Mouse (Mus musculus): ENCODE results near the gene Tspan4. TPM values are rescaled to one million over a fixed set of nuclear protein-coding genes. Genes with fewer than 3 reads are reported as not detected.

The Tspan4 gene
- total RNA-seq (2023): 2.2 TPM

DNA sequence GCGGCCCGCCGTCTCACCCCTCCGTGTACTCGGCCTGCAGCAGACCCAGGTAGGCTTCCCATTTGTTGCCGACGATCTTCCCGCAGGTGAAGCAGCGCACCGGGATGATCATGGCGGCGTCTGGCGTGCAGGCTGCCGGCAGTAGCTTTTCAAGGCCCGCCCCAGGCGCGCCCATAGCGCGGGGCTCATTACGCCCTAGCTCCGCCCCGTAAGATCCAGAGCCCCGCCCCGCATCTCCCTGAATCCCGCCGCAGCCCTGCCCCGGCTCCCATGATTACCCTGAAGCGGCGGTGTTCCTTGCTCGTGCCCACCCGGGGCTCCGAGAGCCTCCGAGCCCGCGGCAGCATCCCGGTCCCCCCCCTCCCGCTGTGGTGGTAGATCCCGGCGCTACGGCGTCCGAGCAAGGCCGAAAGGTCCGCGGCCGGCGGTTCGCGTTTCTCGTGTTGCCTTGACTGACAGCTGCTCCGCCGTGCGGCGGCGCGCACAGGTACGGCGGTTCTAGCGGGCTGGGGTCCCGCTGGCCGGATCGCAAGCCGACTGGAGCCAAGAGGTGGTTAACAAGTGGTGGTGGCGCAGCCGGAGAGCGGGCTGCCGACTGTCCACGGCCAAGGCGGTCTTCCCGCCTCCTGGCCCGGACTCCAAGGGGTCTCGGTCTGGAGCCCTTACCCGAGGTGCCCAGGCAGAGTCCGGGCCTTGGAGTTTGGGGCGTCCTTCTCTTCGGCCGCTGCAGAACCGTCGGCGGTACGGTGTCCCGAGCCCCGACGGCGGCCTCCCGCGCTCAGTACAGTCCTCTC is at the start of gene Tspan4, which contains the start of gene Polr2l:
Gene Tspan4 (plus strand): TSS at position 230 of the 794 bp plus-strand sequence.
Gene Polr2l (minus strand): TSS at position 122 of the 794 bp plus-strand sequence.

DNA sequence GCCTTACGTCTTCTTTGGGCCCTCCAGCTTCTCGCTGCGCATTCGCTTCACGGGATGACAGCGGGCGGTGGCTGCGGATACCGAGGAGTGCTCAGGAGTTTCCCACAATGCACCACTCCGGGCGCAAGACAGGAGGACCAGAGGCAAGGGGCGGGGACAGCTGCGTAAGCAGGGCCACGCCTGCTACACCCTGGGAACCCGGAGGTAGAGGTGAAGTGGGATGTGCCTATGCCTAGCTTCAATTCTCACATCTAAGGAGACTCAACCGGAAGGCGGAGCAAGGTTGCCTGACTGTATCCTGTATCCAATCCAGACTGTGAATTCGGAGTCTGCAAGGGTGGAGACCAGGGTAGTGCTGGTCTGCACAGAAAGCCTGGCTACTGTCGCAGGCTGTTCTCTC is 45.7 kb upstream of the Tspan4 start, which contains the start of gene Cend1:
Gene Cend1 (minus strand): TSS at position 182 of the 400 bp plus-strand sequence.

DNA sequence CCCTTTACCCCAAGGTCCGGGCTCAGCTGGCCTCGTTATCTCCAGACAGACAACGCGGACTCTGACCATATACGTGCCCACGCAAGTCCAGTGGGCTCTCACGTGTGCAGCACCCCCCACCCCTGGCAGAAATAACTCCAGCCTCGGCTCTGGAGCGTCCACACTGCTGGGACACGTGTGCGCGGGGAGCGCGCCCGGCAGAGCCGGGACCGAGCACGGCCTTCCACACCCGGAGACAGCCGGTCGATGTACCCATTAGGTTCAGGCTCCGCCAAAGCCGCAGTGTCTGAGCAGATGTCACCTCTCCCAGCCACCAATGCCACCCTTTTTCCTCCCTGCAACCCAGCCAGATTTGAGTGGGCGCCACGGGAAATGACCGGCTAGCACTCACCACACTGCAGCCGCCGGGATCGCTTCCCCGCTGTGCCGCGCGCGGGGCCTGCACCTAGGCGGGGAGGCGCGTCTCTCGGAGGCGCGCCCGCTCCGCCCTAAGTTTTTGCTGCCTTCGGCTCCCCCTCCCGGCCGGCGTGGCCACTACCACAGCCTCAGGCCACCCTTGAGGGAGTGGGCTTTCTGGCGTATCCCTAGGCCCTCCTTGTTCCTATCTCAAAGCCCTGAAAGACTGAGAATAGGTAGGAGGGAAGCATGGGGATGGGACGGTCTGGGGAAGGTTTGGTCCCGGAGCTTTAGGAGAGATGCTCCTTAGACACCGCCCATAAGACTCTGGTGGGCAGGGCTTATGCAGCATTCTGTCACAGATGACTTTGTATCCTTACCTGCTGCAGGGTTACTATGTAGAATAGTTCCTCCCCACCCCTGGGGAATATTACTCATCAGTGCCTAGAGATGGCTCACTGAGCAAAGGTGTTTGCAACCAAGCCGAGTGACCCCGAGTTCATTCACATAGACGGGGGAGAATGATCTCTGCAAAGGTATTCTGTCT is 37.6 kb upstream of the Tspan4 start, which contains the start of gene Slc25a22:
Gene Slc25a22 (minus strand): TSS at position 715 of the 943 bp plus-strand sequence.

DNA sequence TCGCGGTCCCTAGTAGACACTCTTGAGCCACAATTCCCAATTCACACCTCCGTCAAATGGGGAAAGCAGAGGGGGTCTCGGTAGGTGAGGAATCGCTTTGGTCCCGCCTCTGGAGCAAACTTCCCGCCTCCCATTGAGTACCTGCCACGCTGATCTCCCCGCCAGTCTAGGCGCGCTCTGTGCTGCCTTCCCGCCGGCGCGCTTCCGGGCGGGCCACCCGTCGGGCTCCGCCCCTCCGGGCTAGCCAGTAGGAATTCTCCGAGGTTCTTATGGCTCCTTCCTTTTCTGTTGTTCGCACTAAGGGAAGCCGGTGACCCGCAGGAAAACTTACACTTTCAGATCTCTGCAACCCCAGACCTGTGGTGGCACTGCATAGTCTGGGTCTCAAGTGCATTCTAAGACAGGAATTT is 31.2 kb upstream of the Tspan4 start, which contains the start of gene Pidd1:
Gene Pidd1 (minus strand): TSS at position 198 of the 410 bp plus-strand sequence.

DNA sequence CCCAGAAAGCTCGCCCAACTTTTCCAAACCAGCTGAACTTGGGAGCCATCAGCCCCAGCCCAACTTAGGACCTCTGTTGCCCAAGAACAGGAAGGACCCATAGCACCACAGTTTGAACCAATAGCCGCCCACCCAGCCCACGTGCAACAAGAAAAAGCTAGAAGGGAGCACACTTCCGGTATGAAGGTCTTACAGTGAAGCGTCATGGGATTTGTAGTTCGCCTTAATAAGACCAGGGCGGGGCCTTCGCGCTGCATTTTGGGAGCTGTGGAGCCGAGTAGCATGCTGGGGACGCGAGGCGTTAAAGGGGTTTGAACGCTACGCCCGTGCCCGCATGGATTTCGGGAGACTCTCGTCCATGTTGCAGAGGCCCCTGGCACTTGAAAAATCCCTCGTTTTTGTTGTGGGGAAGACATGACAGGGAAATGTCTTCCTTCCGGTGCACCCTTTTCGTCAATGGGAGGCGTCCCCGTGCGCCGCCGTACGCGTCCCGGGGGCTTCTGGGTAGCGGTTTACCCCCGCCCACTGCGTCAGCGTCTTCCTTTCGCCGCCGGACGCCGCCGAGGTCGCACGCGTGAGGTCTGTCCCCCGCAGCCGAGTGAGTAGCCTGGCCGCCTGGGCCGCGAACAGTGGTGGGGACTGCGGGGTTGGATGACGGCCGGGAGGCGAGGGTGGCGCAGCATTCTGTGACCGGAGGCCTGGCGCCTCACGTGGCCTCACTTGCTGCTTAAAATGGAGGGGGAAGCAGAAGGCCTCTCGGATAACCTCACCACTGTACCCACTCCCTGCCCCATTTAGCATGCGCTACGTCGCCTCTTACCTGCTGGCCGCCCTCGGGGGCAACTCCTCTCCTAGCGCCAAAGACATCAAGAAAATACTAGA is 27.7 kb upstream of the Tspan4 start, which contains the start of gene Rplp2:
Gene Rplp2 (plus strand): TSS at position 261 of the 882 bp plus-strand sequence.

DNA sequence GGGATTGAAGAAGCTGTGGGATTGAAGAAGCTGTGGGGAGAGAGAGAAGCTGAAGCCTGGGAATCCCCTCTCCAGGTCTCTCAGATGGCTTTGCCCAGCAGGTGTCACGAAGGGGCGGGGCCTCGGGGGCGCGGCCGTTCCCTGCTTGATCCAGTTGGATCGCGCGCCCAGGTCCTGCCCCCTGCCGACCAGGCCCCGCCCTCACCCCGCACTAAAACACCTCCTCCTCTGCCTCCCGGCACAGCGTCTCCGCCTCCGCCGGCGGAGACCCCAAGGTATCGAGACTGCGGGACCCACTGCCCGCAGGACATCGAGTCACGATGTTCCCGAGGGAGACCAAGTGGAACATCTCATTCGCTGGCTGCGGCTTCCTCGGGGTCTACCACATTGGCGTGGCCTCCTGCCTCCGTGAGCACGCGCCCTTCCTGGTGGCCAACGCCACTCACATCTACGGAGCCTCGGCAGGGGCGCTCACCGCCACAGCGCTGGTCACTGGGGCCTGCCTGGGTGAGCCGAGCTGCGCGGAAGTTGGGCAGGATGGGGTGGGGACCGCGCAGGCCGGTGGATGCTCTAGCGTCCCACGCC is 20.0 kb upstream of the Tspan4 start, which contains the start of gene Pnpla2:
Gene Pnpla2 (plus strand): TSS at position 232 of the 585 bp plus-strand sequence.

DNA sequence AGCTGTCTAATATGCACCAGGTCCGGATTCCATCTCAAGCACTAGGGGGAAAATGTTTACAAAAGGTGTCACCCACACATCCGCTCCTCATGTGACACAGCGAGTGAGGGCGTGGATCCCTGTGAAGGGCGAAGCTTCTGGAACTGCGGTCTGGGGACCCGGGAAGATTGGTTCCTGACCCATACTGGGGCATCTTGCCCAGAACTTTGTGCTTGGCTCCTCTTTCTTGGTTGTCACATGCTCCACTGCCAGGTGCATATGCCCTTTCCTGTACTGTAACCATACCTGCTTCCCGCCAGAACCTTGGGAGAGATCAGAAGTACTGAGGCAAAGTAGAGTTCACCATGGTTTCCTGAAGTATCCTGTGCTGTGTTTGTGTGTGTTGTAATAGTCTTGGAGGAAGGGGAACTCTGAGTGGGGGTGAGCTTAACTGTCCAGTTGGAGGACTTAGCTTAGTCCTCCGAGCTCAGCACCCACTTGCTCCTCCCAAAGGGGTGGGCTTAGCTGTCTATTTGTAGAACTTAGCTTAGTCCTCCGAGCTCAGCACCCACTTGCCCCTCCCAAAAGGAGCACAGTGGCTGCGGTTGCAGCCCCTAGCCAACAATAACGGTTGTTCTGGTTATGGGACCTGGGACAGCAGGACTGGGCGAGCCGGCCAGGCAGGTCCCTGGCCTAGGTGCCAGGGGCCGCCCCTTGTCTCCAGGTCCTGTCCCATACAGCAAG is 14.5 kb upstream of the Tspan4 start, which contains the start of gene Cracr2b:
Gene Cracr2b (plus strand): TSS at position 704 of the 723 bp plus-strand sequence.

DNA sequence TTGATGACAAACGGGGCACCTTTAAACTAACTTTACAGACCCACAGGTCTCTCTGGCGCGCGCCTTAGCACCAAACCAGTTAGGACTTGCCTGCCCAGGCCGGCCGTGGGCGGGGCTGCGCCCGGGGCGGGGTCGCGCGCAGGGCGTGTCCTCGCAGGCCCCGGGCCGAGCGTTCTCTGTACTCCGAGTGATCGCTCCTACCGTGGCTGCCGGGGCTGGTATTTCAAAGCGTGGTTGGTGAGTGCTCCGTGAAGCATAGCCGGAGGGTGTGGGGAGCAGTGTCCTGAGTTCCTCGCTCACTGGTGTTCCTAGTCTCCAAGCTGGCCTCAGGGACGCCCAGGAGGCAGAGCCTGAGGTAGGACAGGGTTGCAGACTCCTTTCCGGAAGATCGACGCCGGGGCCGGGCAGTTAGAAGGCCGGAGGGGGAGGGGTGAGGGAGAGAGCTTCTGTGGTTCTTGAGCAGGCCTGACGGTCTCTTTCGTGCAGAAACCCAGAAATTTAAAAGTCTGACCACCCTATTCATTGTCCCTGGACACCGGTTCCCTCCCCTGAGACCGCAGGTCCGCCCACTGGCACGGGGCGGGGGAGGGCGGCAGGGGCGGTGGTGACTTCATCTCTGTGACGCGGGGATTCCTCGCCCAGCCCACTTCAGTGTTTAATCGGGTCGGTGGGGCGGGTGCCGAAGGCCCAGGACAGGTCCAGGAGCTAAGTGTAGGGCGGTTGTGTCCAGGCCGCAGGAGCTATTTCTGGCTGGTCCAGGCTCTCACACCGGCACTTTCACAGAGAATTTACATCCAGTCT is 7.6 kb upstream of the Tspan4 start, which contains the start of gene Cd151:
Gene Cd151 (plus strand): TSS at position 163 of the 801 bp plus-strand sequence.

DNA sequence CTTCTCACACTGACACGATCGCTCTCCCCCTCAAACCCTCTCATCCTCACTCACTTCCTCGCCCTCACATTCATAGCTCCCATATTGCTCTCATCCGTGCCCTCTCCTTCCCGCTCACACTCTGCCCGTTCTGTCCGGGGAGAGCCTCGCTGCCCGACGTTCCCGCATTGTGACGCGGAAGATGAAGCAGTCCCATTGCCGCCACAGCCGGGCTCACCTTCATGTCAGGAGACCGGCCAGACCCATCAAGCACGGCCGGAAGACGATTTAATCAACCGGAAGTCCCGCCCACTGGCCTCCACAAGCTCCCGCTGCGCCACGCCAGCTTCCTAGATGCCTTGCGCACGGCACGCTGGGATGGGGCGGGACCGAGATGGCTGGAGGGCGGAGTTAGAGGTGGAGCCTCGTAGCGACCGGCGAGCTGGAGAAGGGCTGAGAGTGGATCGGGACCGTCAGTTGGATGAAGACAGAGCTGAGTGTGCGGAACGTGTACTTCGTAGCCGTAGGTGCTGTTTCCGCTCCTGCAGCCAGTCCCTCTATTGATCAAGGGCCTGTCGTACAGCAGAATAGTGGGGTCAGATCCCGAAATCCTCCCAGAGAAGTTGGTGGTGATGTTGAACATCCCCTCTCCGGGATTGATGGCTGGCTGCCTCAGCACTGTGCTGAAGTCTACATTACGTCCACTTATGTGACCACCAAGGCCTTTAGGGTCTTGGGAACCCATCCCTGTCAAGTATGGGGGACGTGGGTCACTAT is 64.7 kb downstream of the Tspan4 start, which contains the start of gene Chid1:
Gene Chid1 (minus strand): TSS at position 302 of the 756 bp plus-strand sequence.

Other genes starting within 250 kb of the Tspan4 start
- 154 TPM for gene Phrf1, start 246.5 kb upstream of the Tspan4 start, total RNA-seq (2023)
- 62.5 TPM for gene Irf7, start 208.8 kb upstream of the Tspan4 start, total RNA-seq (2023)
- gene Cdhr5, start 198.5 kb upstream of the Tspan4 start, total RNA-seq (2023): not detected
- not detected for gene Sct, start 196.1 kb upstream of the Tspan4 start, total RNA-seq (2023)
- gene Drd4, start 183.2 kb upstream of the Tspan4 start, total RNA-seq (2023): not detected
- 56.9 TPM for gene Deaf1, start 147.6 kb upstream of the Tspan4 start, total RNA-seq (2023)
- 22.6 TPM for gene Tmem80, start 147.5 kb upstream of the Tspan4 start, total RNA-seq (2023)
- not detected for gene Eps8l2, start 136.4 kb upstream of the Tspan4 start, total RNA-seq (2023)
- 88.3 TPM for gene Taldo1, start 83.0 kb upstream of the Tspan4 start, total RNA-seq (2023)
- gene Gatd1, start 61.1 kb upstream of the Tspan4 start, total RNA-seq (2023): 29.1 TPM
- not detected for gene Cend1, start 45.7 kb upstream of the Tspan4 start, total RNA-seq (2023)
- 53.6 TPM for gene Slc25a22, start 37.3 kb upstream of the Tspan4 start, total RNA-seq (2023)
- 4.1 TPM for gene Pidd1, start 31.2 kb upstream of the Tspan4 start, total RNA-seq (2023)
- gene Rplp2, start 27.9 kb upstream of the Tspan4 start, total RNA-seq (2023): 3,494 TPM
- 66.5 TPM for gene Pnpla2, start 20.0 kb upstream of the Tspan4 start, total RNA-seq (2023)
- not detected for gene Cracr2b, start 14.1 kb upstream of the Tspan4 start, total RNA-seq (2023)
- gene Cd151, start 7.8 kb upstream of the Tspan4 start, total RNA-seq (2023): 14.0 TPM
- gene Polr2l, start 108 bp upstream of the Tspan4 start, total RNA-seq (2023): 11.6 TPM
- 20.1 TPM for gene Chid1, start 64.6 kb downstream of the Tspan4 start, total RNA-seq (2023)
- 67.9 TPM for gene Ap2a2, start 86.9 kb downstream of the Tspan4 start, total RNA-seq (2023)
- gene Muc6, start 180.1 kb downstream of the Tspan4 start, total RNA-seq (2023): not detected
- gene Muc2, start 215.1 kb downstream of the Tspan4 start, total RNA-seq (2023): 2.3 TPM